Mouse (Mus musculus) c-Kit-positive CD71-negative TER-119-negative erythroid progenitor cells, embryonic 14.5 days (primary cell): ENCODE results near the gene Plekhm3.

ENCODE experiments used
- DNase-seq: peaks from one replicate; pipeline ENCODE4 v3.0.0-alpha.2; 2013; ENCODE audit warnings: low read depth

The Plekhm3 gene

DNA sequence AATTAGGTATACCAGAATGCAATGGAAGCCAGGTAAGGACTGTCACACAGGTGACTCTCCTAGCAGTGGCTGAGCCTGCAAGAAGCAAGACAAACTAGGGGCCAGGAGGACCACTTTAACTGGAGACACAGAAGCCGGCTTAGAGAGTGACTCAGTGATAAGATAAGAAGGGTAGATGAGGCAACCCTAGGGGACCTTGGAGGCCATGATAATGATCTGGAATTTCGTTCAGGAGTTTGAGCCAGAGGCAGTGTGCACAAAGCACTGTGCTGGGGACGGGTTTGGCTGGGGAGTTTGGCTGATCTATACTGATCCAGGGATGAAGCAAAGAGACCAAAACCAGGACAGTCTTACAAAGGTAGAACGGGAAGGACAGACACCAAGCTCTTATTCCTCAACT, 195.0 kb downstream of the Plekhm3 start:
- no peak for DNase-seq

DNA sequence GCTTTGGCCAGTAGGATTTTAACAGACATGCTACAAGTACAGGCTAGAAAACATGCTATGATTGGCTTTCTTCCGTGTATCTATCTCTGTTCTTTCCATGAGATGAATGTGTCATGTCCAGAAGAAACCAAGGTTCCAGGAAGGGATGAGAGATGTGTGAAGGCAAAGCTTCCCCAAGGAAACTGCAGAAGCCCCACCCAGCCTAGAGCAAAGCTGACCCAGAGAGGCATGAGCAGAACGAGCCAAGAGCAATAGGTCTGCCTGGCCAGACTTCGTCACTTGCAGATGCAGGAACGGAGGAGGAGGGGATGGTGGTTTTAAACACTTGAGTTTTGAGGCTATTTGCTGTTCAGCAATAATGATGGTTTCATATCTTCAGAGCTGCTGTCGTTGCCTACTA, 198.9 kb downstream of the Plekhm3 start:
- no peak for DNase-seq

DNA sequence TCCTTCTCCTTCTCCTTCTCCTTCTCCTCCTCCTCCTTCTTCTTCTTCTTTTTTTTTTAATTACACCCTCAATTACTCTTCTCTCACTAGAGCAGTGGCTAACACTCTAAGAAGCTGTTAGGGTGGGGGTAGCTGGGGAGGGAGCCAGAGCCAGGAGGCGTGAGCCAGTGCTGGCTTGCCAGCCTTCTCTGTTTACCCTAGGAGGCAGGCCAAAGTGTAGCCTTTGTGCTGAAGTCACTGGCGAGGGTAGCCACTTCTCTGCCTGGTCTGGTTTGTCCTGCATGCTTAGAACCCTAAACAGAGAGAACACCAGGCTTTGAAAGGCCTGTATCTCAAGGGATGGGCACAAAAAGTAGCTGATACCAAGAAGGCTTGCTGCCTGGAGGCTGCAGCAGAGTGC, 199.4 kb downstream of the Plekhm3 start:
- DNase-seq = no peak

DNA sequence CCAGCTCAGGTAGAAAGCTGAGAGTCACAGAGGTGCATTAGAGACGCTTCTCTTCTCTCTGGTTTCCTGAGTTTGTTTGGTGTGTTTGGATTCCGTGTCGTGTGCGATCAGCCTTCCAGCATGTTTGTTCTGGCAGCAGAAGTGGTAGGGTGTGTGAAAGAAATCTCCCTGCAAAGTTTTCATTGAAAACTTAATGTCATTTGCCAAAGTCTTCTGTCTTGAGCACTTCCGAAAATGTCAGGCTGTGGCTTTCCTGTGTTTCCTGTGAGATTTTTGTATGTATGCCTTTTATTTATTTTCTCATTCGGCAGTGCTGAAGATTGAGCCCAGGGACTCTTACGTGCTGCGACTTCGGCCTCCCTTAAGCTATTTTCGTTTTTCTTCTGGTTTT, 200.0 kb downstream of the Plekhm3 start:
- DNase-seq = no peak

DNA sequence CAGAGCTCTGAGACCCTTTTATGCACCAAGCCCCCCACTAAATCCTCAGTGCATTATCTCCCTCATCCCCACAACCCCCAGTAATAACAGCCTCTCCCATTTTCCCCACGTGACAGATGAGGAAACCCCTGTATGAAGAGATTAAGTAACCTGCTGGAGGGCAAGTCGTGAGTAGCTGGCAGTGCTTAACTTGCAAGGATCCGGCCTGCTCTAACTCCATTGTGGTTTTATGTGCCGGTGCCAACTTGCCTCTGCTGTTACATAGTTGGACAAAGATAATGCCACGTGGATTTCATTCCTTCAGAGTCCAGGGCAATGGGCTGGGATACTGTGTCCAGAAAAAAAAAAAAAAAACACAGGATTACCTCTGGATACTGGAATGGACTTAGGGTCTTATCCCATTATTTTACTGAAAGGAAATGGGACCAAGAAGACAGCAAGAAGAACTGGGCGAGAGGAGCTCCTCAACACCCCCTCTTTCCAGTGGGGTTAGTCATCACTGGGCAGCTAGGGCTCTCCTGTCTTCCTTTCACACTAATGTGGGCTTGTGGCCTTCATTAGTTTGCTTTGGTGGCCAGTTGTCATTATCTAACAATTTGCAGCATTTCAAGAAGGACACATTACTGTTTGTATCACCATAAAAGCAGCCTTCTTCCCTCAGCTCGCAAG, 200.5 kb downstream of the Plekhm3 start:
- no peak for DNase-seq

DNA sequence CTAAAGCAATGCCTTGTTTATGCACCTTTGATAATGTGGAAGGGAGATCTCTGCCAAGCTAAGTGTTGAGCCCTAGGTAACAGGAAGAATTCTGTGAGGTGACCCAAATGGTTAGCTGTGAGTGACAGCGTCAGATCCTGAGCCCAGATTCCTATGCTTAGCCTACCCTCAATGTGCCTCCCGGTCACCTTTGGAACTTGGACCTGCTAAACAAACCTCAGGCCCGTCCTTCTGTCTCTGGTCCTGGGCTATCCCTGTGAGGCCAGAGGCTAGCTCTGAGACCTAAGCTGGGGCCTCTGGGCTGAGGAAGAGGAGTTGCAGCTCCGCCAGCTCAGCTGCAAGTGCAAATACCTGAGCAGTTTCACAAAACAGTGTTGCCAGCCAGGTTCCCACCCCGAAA, 202.0 kb downstream of the Plekhm3 start:
- no peak for DNase-seq

DNA sequence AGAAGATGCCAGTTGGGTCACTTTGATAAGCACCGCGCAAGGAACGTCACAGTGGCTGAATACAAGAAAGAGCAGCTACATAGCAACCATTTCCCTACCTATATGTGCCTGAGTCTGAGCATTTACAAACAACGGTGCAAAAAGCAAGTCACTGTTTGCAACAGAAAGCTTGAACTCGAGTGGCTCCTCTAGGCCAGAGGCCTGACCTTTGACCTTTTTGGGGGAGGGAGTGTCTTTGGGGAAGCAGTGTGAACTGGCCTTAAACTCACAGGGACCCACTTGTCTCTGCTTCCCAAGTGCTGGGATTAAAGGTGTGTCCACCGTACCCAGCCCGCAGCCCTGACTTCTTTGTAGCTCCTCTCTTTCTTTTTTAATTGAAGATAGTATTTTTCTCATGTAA, 203.0 kb downstream of the Plekhm3 start:
- no peak for DNase-seq

DNA sequence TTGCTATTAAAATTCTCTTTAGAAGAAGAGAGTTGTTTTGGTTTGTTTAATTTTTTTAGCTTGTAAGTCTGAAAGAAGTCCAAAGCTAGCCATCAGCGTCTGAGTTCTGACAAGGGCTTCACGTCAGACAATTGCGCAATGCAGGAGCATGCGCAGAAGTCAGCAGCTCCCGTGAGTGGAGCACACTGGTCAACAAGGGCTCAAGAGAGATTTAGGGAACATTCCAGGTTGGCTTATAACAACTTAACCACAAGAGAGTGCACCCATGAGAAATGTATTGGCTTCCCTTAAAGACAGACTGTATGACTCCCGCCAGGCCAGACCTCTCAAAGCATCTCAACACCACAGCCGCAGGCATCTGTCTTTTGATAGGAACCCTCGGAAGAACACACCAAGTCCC, 203.5 kb downstream of the Plekhm3 start:
- DNase-seq = no peak

DNA sequence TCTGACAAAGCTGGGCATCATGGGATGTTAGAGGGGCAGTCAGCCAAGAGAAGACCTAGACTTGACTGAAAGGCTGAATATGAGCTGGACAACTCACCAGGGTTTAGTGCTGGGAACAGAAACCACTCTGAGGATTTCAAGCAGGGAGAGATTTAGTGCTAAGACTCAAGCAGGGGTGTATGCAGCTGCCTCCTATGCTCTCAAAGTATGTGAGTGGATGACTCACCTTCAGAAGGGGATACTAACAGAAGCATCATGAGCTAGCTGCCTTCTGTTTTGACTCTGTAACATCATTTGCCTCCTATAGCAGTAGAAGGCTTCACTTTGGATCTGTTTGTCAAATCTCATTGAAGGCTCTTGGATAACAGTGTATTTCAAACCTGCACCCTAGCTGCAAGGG, 212.0 kb downstream of the Plekhm3 start:
- DNase-seq = no peak

DNA sequence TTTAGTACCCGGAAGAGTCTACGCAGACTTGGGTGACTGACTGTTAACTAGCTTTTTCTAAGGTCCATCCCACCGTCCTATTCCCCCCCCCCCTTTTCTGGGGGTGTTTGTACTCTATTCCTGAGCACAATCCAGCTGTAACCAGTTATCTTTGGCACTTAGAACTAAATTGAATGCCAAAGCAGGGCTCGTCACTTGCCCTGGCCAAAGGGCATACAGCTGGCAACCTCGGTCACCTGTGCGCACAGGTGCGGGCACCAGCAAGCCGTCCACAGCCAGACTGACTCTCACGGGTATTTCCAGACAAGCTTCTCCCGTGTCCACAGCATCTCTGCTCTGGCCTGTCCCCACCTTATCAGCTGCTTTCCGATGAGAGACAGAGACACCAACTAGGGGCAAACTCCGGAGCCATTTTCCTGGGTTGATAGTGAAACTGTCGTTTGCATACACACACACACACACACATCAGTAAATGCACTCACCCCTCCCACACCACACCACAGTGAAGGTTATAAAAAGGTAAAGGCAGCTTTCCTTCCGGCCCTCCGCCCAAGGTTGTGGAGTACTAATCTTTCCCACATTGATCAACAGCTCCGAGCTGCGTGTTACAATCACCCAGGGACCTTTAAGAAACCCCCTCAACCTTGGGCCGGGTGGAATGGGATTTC, 213.7 kb downstream of the Plekhm3 start:
- DNase-seq = no peak

DNA sequence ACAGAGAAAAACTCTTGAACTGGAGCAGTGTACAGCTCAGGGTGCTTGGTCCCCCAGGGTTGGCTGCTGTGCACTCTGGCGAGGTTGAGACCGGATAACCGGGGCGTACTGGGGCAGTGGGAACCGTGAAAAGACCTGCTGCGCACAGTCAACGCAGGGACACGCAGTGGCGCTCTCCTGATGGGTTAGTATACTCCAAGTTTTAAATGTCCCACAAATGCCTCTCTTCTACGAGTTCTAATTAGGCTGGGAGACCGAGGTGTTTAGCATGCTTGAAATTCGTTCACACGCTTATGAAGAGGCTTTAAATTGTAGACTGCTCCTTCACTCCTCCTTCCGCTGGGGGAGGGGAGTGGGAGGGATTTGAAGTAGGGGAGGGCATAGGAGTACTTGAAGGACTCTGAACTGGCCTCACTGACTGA, 218.0 kb downstream of the Plekhm3 start:
- DNase-seq = peak; percentile 43

DNA sequence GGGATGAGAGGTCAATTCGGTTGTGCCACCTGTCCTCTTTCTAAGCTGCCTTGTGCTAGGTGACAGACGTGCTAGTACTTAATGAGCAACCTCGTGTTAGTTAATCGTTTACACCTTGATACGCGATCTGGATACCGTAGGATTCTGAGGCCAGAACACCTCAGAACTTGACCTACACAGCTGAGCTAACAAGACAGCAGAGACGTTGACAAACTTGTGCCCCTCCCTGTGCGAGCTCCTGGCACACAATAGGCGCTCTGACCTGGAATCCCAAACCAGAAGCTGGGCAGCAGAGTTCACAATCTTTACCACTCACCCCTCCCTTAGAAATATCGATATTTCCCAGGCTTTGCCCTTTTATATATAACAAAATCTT, 218.5 kb downstream of the Plekhm3 start:
- no peak for DNase-seq

DNA sequence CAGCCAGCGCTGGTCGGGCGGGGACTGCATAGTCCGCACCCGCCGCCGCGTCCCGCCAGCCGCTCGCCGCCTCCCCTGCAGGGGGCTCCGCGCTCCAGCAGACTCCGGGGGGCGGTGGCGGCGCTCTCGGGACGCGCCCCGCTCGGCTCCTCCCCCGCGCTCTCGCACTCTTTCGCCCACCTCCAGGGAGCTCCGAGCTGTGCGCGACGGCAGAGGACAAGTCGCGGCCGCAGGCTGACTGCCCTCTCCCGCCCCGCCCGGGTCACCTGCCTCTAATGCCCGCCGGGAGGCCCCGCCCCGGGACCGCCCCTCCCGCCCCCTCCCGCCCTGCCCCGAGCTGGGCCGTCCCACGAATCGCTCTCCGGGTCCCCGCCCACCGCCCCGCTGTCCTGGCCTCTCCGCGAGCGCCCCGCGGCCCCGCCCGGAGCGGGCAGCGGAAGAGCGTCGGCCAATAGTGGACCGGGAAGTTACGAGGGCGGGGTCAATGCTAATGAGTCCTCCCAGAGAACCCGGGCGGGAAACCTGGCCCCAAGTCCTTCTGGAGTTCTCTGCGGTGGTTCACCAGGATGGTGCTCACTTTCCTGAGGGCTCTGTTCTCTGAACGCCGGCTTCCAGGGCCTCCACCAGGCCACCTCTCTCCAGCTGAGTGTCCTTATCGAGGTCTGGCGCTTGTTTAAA, 219.0 kb downstream of the Plekhm3 start, which contains the start of gene Fzd5:
Fzd5 (minus strand) TSS at position 250 of the 678 bp plus-strand sequence.
- DNase-seq = peak; percentile 84

DNA sequence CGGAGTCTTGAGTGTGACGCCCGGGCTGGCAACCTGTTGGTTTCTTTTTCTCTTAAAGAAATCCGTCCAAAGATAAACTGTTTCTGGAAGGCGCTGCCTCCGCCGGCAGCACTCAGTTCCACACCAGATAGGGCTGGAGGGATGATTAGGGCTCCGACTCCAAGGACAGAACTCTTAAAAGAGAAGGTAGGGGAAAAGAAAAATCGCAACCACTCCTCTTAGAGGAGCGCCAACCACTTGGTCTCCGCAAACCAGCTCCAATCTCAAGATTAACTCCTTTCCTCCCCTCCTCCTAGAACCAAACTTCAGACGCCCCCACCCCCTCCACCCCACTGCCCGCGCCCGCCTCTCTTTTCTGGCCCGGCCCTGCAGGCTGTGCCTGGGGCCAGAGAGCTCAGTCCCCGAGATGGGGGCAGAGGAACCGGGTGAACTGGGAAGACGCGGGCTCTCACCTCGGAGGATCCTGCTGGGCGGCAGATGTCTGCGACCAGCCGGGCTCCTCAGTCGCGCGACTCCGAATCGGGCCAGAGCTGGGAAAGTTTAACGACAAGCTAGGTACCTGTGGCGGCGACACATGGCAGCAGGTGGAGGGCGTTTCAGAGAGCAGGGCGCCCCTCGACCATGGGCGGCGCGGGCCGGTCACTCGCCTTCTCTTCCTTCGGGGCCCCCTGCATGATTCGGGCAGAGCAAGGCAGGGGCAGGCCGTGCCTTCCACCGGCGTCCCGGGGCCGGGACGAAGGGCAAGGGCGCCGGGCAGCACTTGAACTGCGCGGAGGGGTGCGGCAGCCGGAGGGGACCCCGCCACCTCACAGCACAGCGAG, 219.7 kb downstream of the Plekhm3 start:
- DNase-seq = no peak
